Mouse (Mus musculus): ENCODE data around the gene Ahnak2.
"Not testable (repeated sequence)": the region's sequence is repeated elsewhere in the genome, so short reads cannot be mapped to it uniquely, and the experiment has no call there.

The Ahnak2 gene

DNA sequence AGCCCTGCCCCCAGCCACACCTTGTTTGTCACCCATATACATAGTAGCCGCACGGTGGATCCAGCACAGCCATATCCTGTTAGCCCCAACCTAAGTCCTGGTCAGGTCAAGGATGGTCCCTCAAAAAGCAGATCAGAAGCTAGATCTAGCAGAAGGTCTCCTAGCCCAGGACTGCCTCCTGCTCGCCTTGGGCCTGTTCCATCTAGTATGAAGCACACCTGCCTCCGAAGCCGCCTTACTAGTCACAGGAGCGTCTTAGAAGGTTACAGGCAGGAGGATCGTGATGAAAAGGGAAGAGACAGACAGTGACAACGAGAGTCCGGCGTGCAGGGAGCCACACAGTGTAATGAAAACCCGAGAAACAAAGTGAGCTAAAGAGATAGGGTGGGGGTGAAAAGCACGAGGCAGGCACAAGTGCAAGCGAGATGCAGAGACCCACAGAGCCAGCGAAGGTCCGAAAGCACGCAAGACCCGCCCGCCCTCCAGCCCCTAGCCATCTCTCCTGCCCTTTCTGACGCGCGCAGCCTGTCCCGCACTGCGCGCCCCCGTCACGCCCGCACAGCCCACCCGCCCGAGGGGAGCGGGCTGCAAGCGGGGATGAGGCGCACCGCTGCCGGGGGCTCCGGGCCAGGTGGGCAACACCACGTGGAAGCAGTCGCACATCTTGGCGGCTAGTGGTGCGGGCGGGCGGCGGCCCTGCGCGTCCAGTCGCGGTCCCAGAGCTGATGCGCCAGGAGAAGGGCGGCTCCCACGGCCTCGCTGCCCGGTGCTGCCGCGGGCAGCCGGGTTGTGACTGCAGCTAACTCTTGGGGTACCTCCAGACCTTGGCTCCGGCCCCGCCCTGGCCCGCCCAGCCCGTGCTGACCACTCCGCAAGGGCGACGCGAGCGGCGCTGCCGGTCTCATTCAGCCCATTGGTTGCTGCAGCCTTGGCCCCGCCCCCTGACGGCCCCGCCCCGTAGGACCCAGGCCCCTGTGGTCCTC lies at the start of gene Ahnak2:
TSS of gene Ahnak2 (minus strand) at position 794 of the 983 bp plus-strand sequence.
- no peak for DNase-seq (ENCODE audit: low spot score in 2 of 2)

- DNase-seq (ENCODE audit: low spot score in 2 of 2) = no peak
These were observed 48.7 kb upstream of the Ahnak2 start for GRCm38 (mm10) chr12:112851116-112851515.

GRCm38 (mm10) chr12:112850344-112850743 lies 47.9 kb upstream of the Ahnak2 start:
- DNase-seq (ENCODE audit: low spot score in 2 of 2) = no peak

GRCm38 (mm10) chr12:112849235-112850022 lies 47.0 kb upstream of the Ahnak2 start:
- DNase-seq (ENCODE audit: low spot score in 2 of 2) = no peak

DNA sequence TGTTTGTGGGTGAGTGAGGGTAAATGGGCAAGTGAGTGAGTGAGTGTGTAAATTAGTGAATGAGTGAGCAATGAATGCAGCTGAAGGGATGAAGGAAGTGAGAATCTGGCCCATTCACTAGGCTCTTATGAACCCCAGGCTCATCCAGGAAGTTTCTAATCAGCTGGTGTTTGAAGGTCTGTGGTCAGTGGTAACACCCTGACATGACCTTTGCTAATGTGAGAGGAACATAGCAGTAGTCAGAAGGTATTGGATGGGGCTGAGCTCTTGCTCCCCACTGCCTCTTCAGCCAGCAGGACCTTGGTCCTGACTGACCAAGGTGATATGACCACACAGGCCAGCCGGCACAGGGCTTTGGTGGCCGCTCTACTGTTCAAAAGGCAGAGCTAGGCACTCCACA lies 45.4 kb upstream of the Ahnak2 start:
- DNase-seq (ENCODE audit: low spot score in 2 of 2) = no peak

GRCm38 (mm10) chr12:112843803-112844202 lies 41.3 kb upstream of the Ahnak2 start:
- peak; percentile 77 to 90 for DNase-seq (ENCODE audit: low spot score in 2 of 2)

GRCm38 (mm10) chr12:112842128-112842527 lies 39.7 kb upstream of the Ahnak2 start:
- DNase-seq (ENCODE audit: low spot score in 2 of 2) = not testable (repeated sequence)

GRCm38 (mm10) chr12:112841338-112841892 lies 39.0 kb upstream of the Ahnak2 start:
- DNase-seq (ENCODE audit: low spot score in 2 of 2) = not testable (repeated sequence)

DNA sequence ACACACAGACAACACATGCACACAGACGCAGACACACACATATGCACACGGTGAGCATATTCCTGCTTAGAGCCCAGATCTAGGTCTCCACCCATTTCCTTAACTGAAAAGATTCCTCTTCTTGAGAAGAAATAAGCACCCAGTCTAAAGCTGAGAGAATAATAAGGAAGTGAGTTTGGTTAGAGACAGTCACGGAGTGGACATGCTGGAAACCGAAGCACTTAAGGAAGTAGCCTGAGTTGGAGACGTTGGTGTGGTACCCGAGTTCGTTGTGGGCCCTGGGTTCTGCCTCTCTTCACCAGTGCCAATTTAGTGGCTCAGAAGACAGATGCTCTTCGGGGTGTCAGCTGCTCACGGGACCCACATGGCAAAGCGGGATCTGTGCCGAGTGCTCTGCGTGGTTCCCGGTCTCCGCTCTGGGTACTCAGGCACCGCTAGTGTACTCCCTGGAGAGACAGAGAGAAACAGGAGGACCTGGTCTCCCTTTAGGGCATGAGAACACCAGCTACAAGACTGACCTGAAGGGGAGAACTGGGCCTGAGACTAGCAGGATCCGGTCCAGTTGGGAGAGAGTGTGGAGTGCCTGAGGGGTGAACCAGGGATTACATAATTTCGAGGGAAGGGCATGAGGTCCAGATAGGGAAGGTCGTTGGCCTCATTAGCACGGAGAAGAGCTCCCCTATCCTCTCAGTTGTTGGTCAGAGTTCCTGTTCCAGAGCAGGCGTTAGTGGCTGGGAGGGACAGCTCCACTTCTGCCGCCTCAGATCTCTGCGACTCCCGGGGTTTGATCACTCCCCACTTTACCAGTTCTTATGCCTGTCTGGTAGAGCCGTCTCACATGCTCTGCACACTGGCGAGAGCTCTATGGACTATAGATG lies 38.0 kb upstream of the Ahnak2 start:
- no peak for DNase-seq (ENCODE audit: low spot score in 2 of 2)

DNA sequence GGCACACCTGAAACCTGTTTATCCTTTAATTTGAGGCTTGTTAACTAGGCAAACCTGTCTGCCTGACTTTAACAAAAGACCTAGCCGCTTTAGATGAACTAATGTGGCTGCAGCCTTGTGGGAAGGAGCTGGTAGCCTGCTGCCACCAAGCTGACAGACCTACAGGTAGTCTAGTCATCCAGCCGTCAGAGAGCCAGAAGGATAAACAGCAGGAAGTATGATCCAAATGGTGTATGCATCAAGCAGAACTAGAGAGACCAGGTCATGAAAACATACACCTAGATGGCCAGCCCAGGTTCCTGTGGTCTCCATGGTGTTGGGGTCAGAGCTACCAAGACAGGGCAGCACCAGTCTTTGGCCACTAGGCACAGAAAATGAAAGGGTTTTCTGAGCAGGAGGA lies 32.6 kb upstream of the Ahnak2 start:
- DNase-seq (ENCODE audit: low spot score in 2 of 2) = no peak

DNA sequence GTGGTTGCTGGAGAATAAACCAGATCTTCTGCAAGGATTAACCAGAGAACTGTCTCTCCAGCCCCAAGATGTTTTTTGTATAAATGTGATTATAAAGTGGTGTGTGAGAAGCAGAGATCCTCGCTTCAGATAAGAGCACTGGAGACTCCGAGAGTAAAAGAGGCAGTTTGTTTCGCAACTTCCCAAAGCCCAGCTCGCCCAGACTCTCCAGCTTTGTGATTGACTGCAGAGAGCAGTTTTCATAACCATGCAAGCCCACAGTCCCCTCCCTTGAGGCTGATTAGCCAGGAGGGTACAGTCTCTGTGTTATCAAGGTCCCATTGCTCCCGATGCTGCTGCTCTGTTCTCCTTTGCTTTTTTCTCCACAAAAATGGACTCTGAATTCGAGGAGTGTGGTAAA lies 31.1 kb upstream of the Ahnak2 start:
- no peak for DNase-seq (ENCODE audit: low spot score in 2 of 2)

- no peak for DNase-seq (ENCODE audit: low spot score in 2 of 2)
These were observed 30.0 kb upstream of the Ahnak2 start for GRCm38 (mm10) chr12:112832411-112832810.

DNA sequence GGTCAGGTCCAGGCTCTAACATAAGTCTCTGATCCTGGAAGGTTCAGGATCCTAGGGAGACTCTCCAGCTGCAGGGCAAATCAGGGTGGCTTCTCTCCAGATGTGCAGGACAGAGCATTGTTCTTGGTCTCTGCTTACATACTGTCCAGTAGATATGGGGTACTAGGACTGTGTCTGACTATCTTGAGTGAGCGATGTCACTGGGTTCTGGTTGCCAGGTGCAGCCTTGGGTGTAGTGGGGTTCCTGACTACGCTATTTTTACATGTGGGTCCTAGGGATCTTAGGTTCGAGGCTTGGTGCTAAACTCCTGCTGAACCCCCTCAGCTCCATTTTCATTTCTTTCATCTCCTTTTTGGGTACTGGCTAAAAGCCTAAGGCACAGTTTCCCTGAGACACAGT lies 28.1 kb upstream of the Ahnak2 start:
- DNase-seq (ENCODE audit: low spot score in 2 of 2) = no peak

GRCm38 (mm10) chr12:112830141-112830540 lies 27.7 kb upstream of the Ahnak2 start:
- DNase-seq (ENCODE audit: low spot score in 2 of 2) = no peak

- peak; percentile 97 for DNase-seq (ENCODE audit: low spot score in 2 of 2)
These were observed 26.9 kb upstream of the Ahnak2 start, which contains the start of gene Cdca4 for GRCm38 (mm10) chr12:112829244-112829864. Gene Cdca4 (minus strand): TSS chr12:112829423.

DNA sequence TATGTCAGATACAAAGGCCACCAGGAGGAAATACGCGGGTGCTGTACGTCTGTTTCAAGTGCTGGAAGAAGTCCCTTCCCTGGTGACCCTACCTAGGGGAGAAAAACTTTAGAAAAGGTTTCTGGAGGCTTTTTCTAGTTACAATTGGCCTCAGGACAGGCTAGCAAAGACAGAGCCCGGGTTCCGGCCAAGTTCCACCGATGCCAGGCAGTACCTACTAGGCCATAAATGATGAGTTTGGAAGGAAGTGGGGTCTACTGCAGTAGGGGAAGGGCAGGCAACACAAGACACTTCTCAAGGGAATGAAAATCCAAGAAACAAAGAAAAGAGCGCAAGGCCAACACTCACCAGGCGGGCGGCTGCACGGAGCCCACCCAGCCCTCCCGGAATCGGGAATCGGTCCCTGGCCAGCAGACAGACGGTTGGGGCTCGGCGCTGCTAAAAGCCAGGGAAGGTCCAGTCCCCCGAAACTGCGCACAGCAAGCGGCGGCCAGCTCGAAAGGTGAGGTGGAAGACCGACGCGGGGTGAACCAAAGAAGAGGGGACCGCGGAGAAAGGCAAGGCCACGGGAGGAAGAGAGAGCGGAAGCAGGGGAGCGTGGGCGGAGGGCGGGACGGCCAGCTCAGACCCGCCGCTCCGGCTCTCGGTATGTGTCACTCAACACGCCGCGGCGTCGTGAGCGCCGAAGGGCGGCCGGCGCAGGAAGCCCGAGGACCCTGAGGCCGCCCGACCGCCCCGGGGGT lies 26.2 kb upstream of the Ahnak2 start:
- no peak for DNase-seq (ENCODE audit: low spot score in 2 of 2)

- no peak for DNase-seq (ENCODE audit: low spot score in 2 of 2)
These were observed 23.4 kb upstream of the Ahnak2 start for GRCm38 (mm10) chr12:112825901-112826300.

- no peak for DNase-seq (ENCODE audit: low spot score in 2 of 2)
These were observed 20.8 kb upstream of the Ahnak2 start for GRCm38 (mm10) chr12:112823221-112823620.

DNA sequence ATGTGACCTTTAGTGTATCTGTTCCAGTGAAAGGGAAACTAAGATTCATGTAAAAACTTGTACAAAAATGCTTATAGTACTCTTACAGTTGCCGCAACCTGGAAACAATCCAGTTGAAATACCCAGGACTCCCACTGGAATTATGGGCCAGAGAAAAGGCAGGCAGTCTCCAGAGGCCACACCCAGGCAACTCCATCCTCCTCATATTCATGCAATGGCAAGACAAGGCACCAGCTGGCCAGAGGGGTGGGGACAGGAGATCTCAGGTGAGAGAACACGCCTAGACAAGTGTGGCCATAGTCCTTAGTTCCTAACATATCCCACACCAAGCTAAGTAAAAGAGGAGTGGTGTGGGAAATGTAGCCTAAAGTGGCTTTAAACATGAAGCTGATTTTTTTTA lies 20.2 kb upstream of the Ahnak2 start:
- DNase-seq (ENCODE audit: low spot score in 2 of 2) = no peak

DNA sequence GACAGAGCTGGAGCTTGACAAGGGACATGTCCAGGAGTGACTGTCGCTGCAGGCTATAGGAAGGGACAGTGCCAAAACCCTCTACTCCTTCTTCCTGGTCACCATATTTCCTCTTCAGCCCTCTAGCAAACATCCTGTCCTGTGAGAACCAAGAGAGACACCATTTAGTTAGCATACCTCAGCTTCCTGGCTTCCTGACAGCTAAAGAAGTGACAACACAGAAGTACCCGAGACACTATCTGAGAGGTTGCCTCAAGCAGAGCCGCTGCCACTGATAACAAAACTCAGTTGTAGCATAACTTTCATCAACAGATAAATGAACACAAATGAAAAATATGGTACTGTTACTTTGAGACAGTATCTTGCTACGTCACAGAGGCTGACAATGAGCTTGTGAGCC lies 19.5 kb upstream of the Ahnak2 start:
- no peak for DNase-seq (ENCODE audit: low spot score in 2 of 2)
